Comparison of ENCODE assay signal across 14 mouse cellular contexts in genomic region chr12:71981791-71982190, GRCm38 (mm10).
DNase-seq lines count a peak whose midpoint lies in the region; ATAC-seq and TF ChIP-seq lines count a peak whose summit lies in the region.
"Had no signal": no experiment of that assay in that cellular context is flagged by ENCODE, and none has a peak within 500 bp of the region (broad histone marks: within the 10 kb centered on the region; RNA-seq: fewer than 3 reads in every experiment).

No protein-coding gene starts in this region.

- no peaks in the 10 kb centered on the region for H3K27me3 ChIP-seq in forebrain, embryonic 13.5 days
- H3K27me3 ChIP-seq in forebrain, embryonic 10.5 days (ENCODE audit: poor library complexity, severe bottlenecking): no peaks in the 10 kb centered on the region
- H3K27me3 ChIP-seq in heart, embryonic 13.5 days (replicated peaks): no peaks in the 10 kb centered on the region
- no peaks in the 10 kb centered on the region for H3K27me3 ChIP-seq in lung, postnatal 0 days (replicated peaks; ENCODE audit: insufficient read depth, low read length)
- H3K27me3 ChIP-seq in heart, embryonic 16.5 days (ENCODE audit: control insufficient read depth, insufficient read depth, low read length): no peaks in the 10 kb centered on the region
- H3K27me3 ChIP-seq: CH12.LX; hindbrain, embryonic 15.5 days; liver, embryonic 13.5 days; midbrain, embryonic 13.5 days had no signal

- ATAC-seq in forebrain, embryonic 13.5 days: no peak
- no peak for ATAC-seq in heart, embryonic 13.5 days (ENCODE audit: extremely low read depth, insufficient number of reproducible peaks, low FRiP score, low TSS enrichment)
- no peak for ATAC-seq in lung, postnatal 0 days
- ATAC-seq in heart, embryonic 16.5 days (replicated peaks; ENCODE audit: extremely low read depth, insufficient read depth, low FRiP score): no peak
- ATAC-seq: activated CD4-positive, CD25-positive, alpha-beta regulatory T cell, adult 4 months; midbrain, embryonic 13.5 days had no signal

- H3K36me3 ChIP-seq in forebrain, embryonic 13.5 days (ENCODE audit: poor library complexity, severe bottlenecking): peaks cover 70% of the 10 kb centered on the region
- peaks cover 72% of the 10 kb centered on the region for H3K36me3 ChIP-seq in forebrain, embryonic 10.5 days (replicated peaks)
- H3K36me3 ChIP-seq in heart, embryonic 13.5 days: peaks cover 87% of the 10 kb centered on the region
- H3K36me3 ChIP-seq in lung, postnatal 0 days (ENCODE audit: insufficient read depth, low read length): peaks cover 41% of the 10 kb centered on the region
- H3K36me3 ChIP-seq in heart, embryonic 16.5 days (ENCODE audit: control insufficient read depth, insufficient read depth): peaks cover 47% of the 10 kb centered on the region

- 60% methylated on average over 5 of the region's 5 CpGs for WGBS in forebrain, embryonic 13.5 days
- WGBS in forebrain, embryonic 10.5 days: 88% methylated on average over 5 of the region's 5 CpGs
- WGBS in heart, embryonic 13.5 days: 47% methylated on average over 5 of the region's 5 CpGs
- WGBS in lung, postnatal 0 days: 58% methylated on average over 5 of the region's 5 CpGs
- WGBS in heart, embryonic 16.5 days: 38% methylated on average over 5 of the region's 5 CpGs

- no peaks in the 10 kb centered on the region for H3K9me3 ChIP-seq in forebrain, embryonic 13.5 days (replicated peaks)
- H3K9me3 ChIP-seq in forebrain, embryonic 10.5 days: no peaks in the 10 kb centered on the region
- no peaks in the 10 kb centered on the region for H3K9me3 ChIP-seq in heart, embryonic 13.5 days
- no peaks in the 10 kb centered on the region for H3K9me3 ChIP-seq in lung, postnatal 0 days (ENCODE audit: low read length)
- H3K9me3 ChIP-seq in heart, embryonic 16.5 days (replicated peaks; ENCODE audit: control insufficient read depth, low read length): no peaks in the 10 kb centered on the region
- H3K9me3 ChIP-seq: hindbrain, embryonic 15.5 days; liver, embryonic 13.5 days; midbrain, embryonic 13.5 days had no signal

- peak overlapping the region; percentile 55 for H3K27ac ChIP-seq in forebrain, embryonic 13.5 days
- H3K27ac ChIP-seq in forebrain, embryonic 10.5 days: no peak overlapping the region
- peak overlapping the region; percentile 94 for H3K27ac ChIP-seq in heart, embryonic 13.5 days (replicated peaks)
- H3K27ac ChIP-seq in lung, postnatal 0 days (ENCODE audit: low read length): no peak overlapping the region
- H3K27ac ChIP-seq in heart, embryonic 16.5 days (ENCODE audit: low read length): peak overlapping the region; percentile 98
- H3K27ac ChIP-seq: hindbrain, embryonic 15.5 days; liver, embryonic 13.5 days had no signal

- no peak for TF ChIP-seq EP300 in lung, postnatal 0 days (IDR thresholded peaks at IDR 0.05)

- H3K4me2 ChIP-seq in forebrain, embryonic 13.5 days: no peak overlapping the region
- H3K4me2 ChIP-seq in heart, embryonic 13.5 days: no peak overlapping the region
- no peak overlapping the region for H3K4me2 ChIP-seq in lung, postnatal 0 days (replicated peaks; ENCODE audit: low read depth, low read length)
- H3K4me2 ChIP-seq in heart, embryonic 16.5 days (ENCODE audit: low read depth, low read length): no peak overlapping the region
- H3K4me2 ChIP-seq: hindbrain, embryonic 15.5 days; liver, embryonic 13.5 days; midbrain, embryonic 13.5 days had no signal

- DNase-seq in forebrain, embryonic 10.5 days (ENCODE audit: extremely low spot score, low spot score): no peak
- no peak for DNase-seq in heart, adult 8-10 months (ENCODE audit: low spot score)
- peak; percentile 25 for DNase-seq in lung, postnatal 0 days (ENCODE audit: low spot score)
- DNase-seq in lung, postnatal 14 days: no peak
- DNase-seq in adrenal gland, adult (ENCODE audit: inconsistent age in 2 of 2, low spot score in 1 of 2): no peak
- DNase-seq: liver, embryonic 13.5 days; right cerebral cortex, postnatal 25 days had no signal

- peaks cover 40% of the 10 kb centered on the region for H3K4me1 ChIP-seq in forebrain, embryonic 13.5 days
- peaks cover 23% of the 10 kb centered on the region for H3K4me1 ChIP-seq in forebrain, embryonic 10.5 days
- peaks cover 80% of the 10 kb centered on the region for H3K4me1 ChIP-seq in heart, embryonic 13.5 days
- H3K4me1 ChIP-seq in lung, postnatal 0 days (ENCODE audit: insufficient read depth, low read depth, low read length): no peaks in the 10 kb centered on the region
- H3K4me1 ChIP-seq in heart, embryonic 16.5 days (ENCODE audit: control insufficient read depth, insufficient read depth, low read length): peaks cover 67% of the 10 kb centered on the region
- H3K4me1 ChIP-seq: hindbrain, embryonic 15.5 days had no signal

- no peak overlapping the region for H3K9ac ChIP-seq in forebrain, embryonic 13.5 days
- peak overlapping the region; percentile 24; the same call in 1 of the 2 replicates for H3K9ac ChIP-seq in heart, embryonic 13.5 days
- no peak overlapping the region for H3K9ac ChIP-seq in lung, postnatal 0 days (replicated peaks; ENCODE audit: low read depth)
- peak overlapping the region; percentile 32; the same call in 1 of the 2 replicates for H3K9ac ChIP-seq in heart, embryonic 16.5 days (ENCODE audit: low read length)
- H3K9ac ChIP-seq: hindbrain, embryonic 15.5 days; liver, embryonic 13.5 days; midbrain, embryonic 13.5 days had no signal

- TF ChIP-seq CTCF in lung, postnatal 0 days (IDR thresholded peaks at IDR 0.05): 0 out of 2 replicates have a peak, but pooled peaks have one; percentile 2

- H3K4me3 ChIP-seq in forebrain, embryonic 13.5 days: no peak overlapping the region
- no peak overlapping the region for H3K4me3 ChIP-seq in forebrain, embryonic 10.5 days
- no peak overlapping the region for H3K4me3 ChIP-seq in heart, embryonic 13.5 days
- H3K4me3 ChIP-seq in lung, postnatal 0 days (ENCODE audit: low read depth, low read length): no peak overlapping the region
- no peak overlapping the region for H3K4me3 ChIP-seq in heart, embryonic 16.5 days (ENCODE audit: low read length)
- H3K4me3 ChIP-seq: hindbrain, embryonic 15.5 days; liver, embryonic 13.5 days; midbrain, embryonic 13.5 days had no signal

Comparison
In these comparisons a context has a peak if more than half of its experiments do, and no peak if none do; other contexts are left out.
1. H3K27ac ChIP-seq: peak in forebrain, embryonic 13.5 days (single experiment), heart, embryonic 13.5 days (single experiment) and heart, embryonic 16.5 days (single experiment); none in forebrain, embryonic 10.5 days (single experiment) and lung, postnatal 0 days (single experiment).
2. H3K9ac ChIP-seq: peak in heart, embryonic 13.5 days (single experiment) and heart, embryonic 16.5 days (single experiment); none in forebrain, embryonic 13.5 days (single experiment) and lung, postnatal 0 days (single experiment).